In the genomic region with DNA sequence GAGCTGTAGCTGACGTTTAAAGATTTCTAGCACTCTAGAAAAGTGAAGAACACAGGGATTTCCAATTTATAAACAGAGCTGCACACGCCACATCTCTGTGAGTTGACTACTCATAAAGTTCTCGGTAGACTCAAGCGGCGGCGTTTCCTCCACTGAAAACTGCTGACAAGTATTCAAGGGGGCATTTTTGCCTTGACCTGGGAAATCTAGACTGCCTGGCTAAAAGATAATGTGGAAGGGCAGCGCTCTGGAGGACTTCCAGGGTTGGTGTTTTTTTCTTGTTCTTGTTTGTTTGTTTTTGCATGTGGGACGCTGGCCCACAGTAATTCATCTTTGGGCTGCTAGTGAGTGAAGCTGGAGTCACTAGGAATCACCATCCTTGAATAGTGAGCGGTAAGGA, we compare ENCODE assay signal across 8 mouse cellular contexts. TPM values are rescaled to one million over a fixed set of nuclear protein-coding genes. Genes with fewer than 3 reads are reported as not detected.
A peak's percentile ranks its signal among the peaks of the same experiment; 100 is the strongest.
DNase-seq lines count a peak whose midpoint lies in the region; ATAC-seq lines count a peak whose summit lies in the region.

No protein-coding gene starts in this region.

- peak overlapping the region; percentile 96 for H3K4me2 ChIP-seq in heart, embryonic 12.5 days
- peak overlapping the region; percentile 93 for H3K4me2 ChIP-seq in intestine, embryonic 16.5 days (ENCODE audit: low read depth, low read length)

- peak overlapping the region; percentile 90 for H3K4me3 ChIP-seq in heart, embryonic 12.5 days
- H3K4me3 ChIP-seq in intestine, embryonic 16.5 days (ENCODE audit: low read length), result peak overlapping the region; percentile 73
- peak overlapping the region; percentile 82 for H3K4me3 ChIP-seq in midbrain, embryonic 10.5 days

- no peak for ATAC-seq in heart, embryonic 12.5 days (ENCODE audit: insufficient number of reproducible peaks, low FRiP score)
- no peak for ATAC-seq in intestine, embryonic 16.5 days

- no peak for DNase-seq in heart, adult 9 months (ENCODE audit: low spot score in 2 of 2)
- DNase-seq in embryo, embryonic 10.5 days (ENCODE audit: low spot score), result peak; percentile 15
- no peak for DNase-seq in midbrain, embryonic 10.5 days (ENCODE audit: low spot score)
- DNase-seq in left cerebral cortex, adult 8-10 months (ENCODE audit: low spot score in 2 of 2), result no peak
- no peak for DNase-seq in yolk sac, embryonic 10.5 days (ENCODE audit: low spot score)
- DNase-seq in ovary, postnatal 36 days (ENCODE audit: low spot score), result no peak

- no peak overlapping the region for H3K9ac ChIP-seq in heart, embryonic 12.5 days
- H3K9ac ChIP-seq in intestine, embryonic 16.5 days (ENCODE audit: low read depth, low read length), result 0 out of 2 replicates have a peak overlapping the region, but pooled peaks have one; percentile 75

- H3K4me1 ChIP-seq in heart, embryonic 12.5 days (replicated peaks), result peaks cover 13% of the 10 kb centered on the region
- H3K4me1 ChIP-seq in intestine, embryonic 16.5 days (ENCODE audit: control insufficient read depth, insufficient read depth, low read length), result peaks cover 8% of the 10 kb centered on the region; the same call in 1 of the 2 replicates
- peaks cover 14% of the 10 kb centered on the region for H3K4me1 ChIP-seq in midbrain, embryonic 10.5 days

- H3K27me3 ChIP-seq in heart, embryonic 12.5 days (replicated peaks), result peaks cover 20% of the 10 kb centered on the region
- H3K27me3 ChIP-seq in intestine, embryonic 16.5 days (replicated peaks; ENCODE audit: control insufficient read depth, insufficient read depth, low read length), result peaks cover 12% of the 10 kb centered on the region; the same call in 1 of the 2 replicates
- peaks cover 79% of the 10 kb centered on the region for H3K27me3 ChIP-seq in midbrain, embryonic 10.5 days (ENCODE audit: low read depth, poor library complexity, severe bottlenecking)

- H3K9me3 ChIP-seq in heart, embryonic 12.5 days (replicated peaks), result no peaks in the 10 kb centered on the region
- no peaks in the 10 kb centered on the region for H3K9me3 ChIP-seq in intestine, embryonic 16.5 days (ENCODE audit: control insufficient read depth, low read length)
- H3K9me3 ChIP-seq in midbrain, embryonic 10.5 days (replicated peaks), result no peaks in the 10 kb centered on the region

- WGBS in heart, embryonic 12.5 days, result 18% methylated on average over 9 of the region's 9 CpGs
- WGBS in intestine, embryonic 16.5 days, result 20% methylated on average over 9 of the region's 9 CpGs
- 33% methylated on average over 9 of the region's 9 CpGs for WGBS in midbrain, embryonic 10.5 days

- no peak overlapping the region for H3K27ac ChIP-seq in heart, embryonic 12.5 days (ENCODE audit: poor library complexity, severe bottlenecking)
- H3K27ac ChIP-seq in intestine, embryonic 16.5 days (ENCODE audit: low read length), result peak overlapping the region; percentile 21; the same call in 1 of the 2 replicates
- no peak overlapping the region for H3K27ac ChIP-seq in midbrain, embryonic 10.5 days (replicated peaks)

- no peaks in the 10 kb centered on the region for H3K36me3 ChIP-seq in heart, embryonic 12.5 days
- H3K36me3 ChIP-seq in intestine, embryonic 16.5 days (ENCODE audit: control insufficient read depth, insufficient read depth, low read length), result no peaks in the 10 kb centered on the region
- H3K36me3 ChIP-seq in midbrain, embryonic 10.5 days, result no peaks in the 10 kb centered on the region

RNA-seq across cellular contexts. Expression of a gene that starts 0.8 kb away (rescaled TPM):
- 3.2 TPM in 2 replicates for polyA plus RNA-seq in heart, embryonic 12.5 days (2016; fragmentation: Nextera tagmentation; extraction: Ambion mirVana)
- 5.0 and 5.4 TPM in 2 replicates for polyA plus RNA-seq in intestine, embryonic 16.5 days (2015; fragmentation: Nextera tagmentation; extraction: Ambion mirVana)
- 1.8 TPM in 2 replicates for polyA plus RNA-seq in midbrain, embryonic 10.5 days (2016; fragmentation: Nextera tagmentation; extraction: Ambion mirVana)
- total RNA-seq in left cerebral cortex, adult 8-10 months (2022), result 1 to 10 TPM; 3.2 to 9.1 (median 4.0) TPM

RNA-seq across cellular contexts. Expression of a gene that starts 38.7 kb away (rescaled TPM):
- polyA plus RNA-seq in heart, embryonic 12.5 days (2016; fragmentation: Nextera tagmentation; extraction: Ambion mirVana), result 15.7 and 18.5 TPM in 2 replicates
- 15.6 and 16.4 TPM in 2 replicates for polyA plus RNA-seq in intestine, embryonic 16.5 days (2015; fragmentation: Nextera tagmentation; extraction: Ambion mirVana)
- polyA plus RNA-seq in midbrain, embryonic 10.5 days (2016; fragmentation: Nextera tagmentation; extraction: Ambion mirVana), result 23.5 and 23.6 TPM in 2 replicates
- 10 to 100 TPM; 12.2 to 15.8 (median 15.3) TPM for total RNA-seq in left cerebral cortex, adult 8-10 months (2022)
